Mouse (Mus musculus) erythroblast, embryonic 14.5 days (primary cell): ENCODE data around the gene Opa1. TPM values are rescaled to one million over a fixed set of nuclear protein-coding genes. Genes with fewer than 3 reads are reported as not detected.
A peak's percentile ranks its signal among the peaks of the same experiment; 100 is the strongest.

Experiments
- H3K27me3 ChIP-seq: 2 replicates; pipeline ENCODE4 v1.6.1; 2012; ENCODE audit warnings: inconsistent platforms; ENCODE audit not compliant: control insufficient read depth
- H3K36me3 ChIP-seq: 2 replicates; pipeline ENCODE4 v1.6.1; 2012; ENCODE audit warnings: mild to moderate bottlenecking, inconsistent platforms; ENCODE audit not compliant: control insufficient read depth
- H3K4me1 ChIP-seq: 2 replicates; pipeline ENCODE4 v1.6.1; 2012; ENCODE audit warnings: inconsistent platforms; ENCODE audit not compliant: control insufficient read depth
- H3K4me3 ChIP-seq: replicated peaks from 2 replicates; pipeline ENCODE3; 2012; ENCODE audit warnings: moderate library complexity, mild to moderate bottlenecking, inconsistent platforms
- H3K9me3 ChIP-seq: 2 replicates; pipeline ENCODE4 v1.6.1; 2012; ENCODE audit warnings: low read length, inconsistent platforms, mixed read lengths; ENCODE audit not compliant: control insufficient read depth
- GATA1 ChIP-seq: IDR thresholded peaks from 2 replicates; pipeline ENCODE4 v1.6.1; 2012; ENCODE audit warnings: low read length, inconsistent platforms, mixed read lengths
- TAL1 ChIP-seq: IDR thresholded peaks from 3 replicates; pipeline ENCODE4 v1.6.1; 2012; ENCODE audit warnings: low read length, inconsistent platforms, mixed read lengths
- polyA plus RNA-seq: library from polyadenylated mRNA; stranded (reverse); fragments of >175 nt; gene quantifications from 2 replicates; pipeline ENCODE4 v1.2.3, GENCODE M21; 2012

Gene Opa1
- polyA plus RNA-seq, 1 experiment: 0.54 TPM

- Histone ChIP-seq H3K36me3 (peaks cover 76% of the 10 kb centered on the region), H3K9me3 (no peaks in the 10 kb centered on the region), H3K4me3 (no peak overlapping the region), H3K27me3 (no peaks in the 10 kb centered on the region), H3K4me1 (no peaks in the 10 kb centered on the region)
- TF ChIP-seq GATA1 (no peak), TAL1 (no peak)
Observed at GRCm38 (mm10) chr16:29635780-29636179, 56.6 kb downstream of the Opa1 start.

GRCm38 (mm10) chr16:29642376-29642775 lies 63.2 kb downstream of the Opa1 start:
- no peak for TF ChIP-seq TAL1
- TF ChIP-seq GATA1: no peak
- H3K36me3 ChIP-seq: peaks cover 50% of the 10 kb centered on the region
- H3K4me3 ChIP-seq: no peak overlapping the region
- H3K9me3 ChIP-seq: no peaks in the 10 kb centered on the region
- no peaks in the 10 kb centered on the region for H3K4me1 ChIP-seq
- no peaks in the 10 kb centered on the region for H3K27me3 ChIP-seq

DNA sequence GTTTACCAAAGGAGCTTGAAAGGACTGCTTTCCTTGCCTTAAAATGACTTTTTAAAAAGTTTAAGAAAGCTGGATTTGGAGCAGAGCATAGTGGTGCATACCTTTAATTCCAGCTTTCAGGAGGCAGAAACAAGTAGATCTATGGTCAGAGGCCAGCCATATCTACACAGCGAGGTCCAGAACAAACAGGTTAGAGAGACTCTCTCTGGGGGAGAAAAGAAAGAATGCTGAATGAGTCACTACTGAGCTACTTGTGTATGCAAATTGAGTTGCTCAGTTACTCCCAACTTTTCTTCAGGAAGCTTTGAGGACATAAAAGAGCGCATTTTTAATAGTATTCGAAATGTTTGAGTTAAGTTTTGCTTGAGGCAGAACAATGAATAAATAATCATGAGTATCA lies 65.7 kb downstream of the Opa1 start:
- TF ChIP-seq TAL1 (no peak), GATA1 (no peak)
- Histone ChIP-seq H3K9me3 (no peaks in the 10 kb centered on the region), H3K27me3 (no peaks in the 10 kb centered on the region), H3K36me3 (peaks cover 49% of the 10 kb centered on the region), H3K4me1 (no peaks in the 10 kb centered on the region), H3K4me3 (no peak overlapping the region)

DNA sequence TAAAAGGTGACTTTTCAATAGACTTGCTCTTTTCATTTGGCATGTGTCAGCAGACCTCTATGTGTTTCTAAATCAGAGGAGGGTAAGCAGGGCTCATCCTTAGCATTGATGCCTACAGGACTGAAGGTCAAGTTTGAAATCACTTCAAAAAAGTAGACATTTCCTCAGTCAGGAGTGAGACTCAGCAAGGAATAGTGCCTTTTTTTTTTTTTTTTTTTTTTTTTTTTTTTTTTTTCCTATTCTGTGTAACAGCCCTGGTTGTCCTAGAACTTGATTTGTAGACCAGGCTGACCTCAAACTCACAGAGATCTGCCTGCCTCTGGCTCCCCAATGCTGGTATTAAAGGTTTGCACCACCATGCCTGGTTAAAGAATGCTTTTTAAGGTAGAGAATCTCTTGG lies 67.1 kb downstream of the Opa1 start:
- Histone ChIP-seq H3K36me3 (peaks cover 49% of the 10 kb centered on the region), H3K27me3 (no peaks in the 10 kb centered on the region), H3K4me3 (no peak overlapping the region), H3K4me1 (no peaks in the 10 kb centered on the region), H3K9me3 (no peaks in the 10 kb centered on the region)
- TF ChIP-seq TAL1 (peak; percentile 29; the same call in 1 of the 3 replicates), GATA1 (no peak)

- Histone ChIP-seq H3K27me3 (no peaks in the 10 kb centered on the region), H3K36me3 (peaks cover 12% of the 10 kb centered on the region), H3K9me3 (no peaks in the 10 kb centered on the region), H3K4me1 (no peaks in the 10 kb centered on the region), H3K4me3 (no peak overlapping the region)
- no peak for TF ChIP-seq TAL1
- TF ChIP-seq GATA1: no peak
Observed at GRCm38 (mm10) chr16:29656187-29656825, 77.2 kb downstream of the Opa1 start.

- Histone ChIP-seq H3K27me3 (no peaks in the 10 kb centered on the region), H3K9me3 (no peaks in the 10 kb centered on the region)
- TF ChIP-seq GATA1 (no peak), TAL1 (no peak)
Observed at GRCm38 (mm10) chr16:29656901-29657300, 77.8 kb downstream of the Opa1 start.

GRCm38 (mm10) chr16:29657650-29658548 lies 78.8 kb downstream of the Opa1 start:
- Histone ChIP-seq H3K4me1 (no peaks in the 10 kb centered on the region), H3K9me3 (no peaks in the 10 kb centered on the region), H3K27me3 (no peaks in the 10 kb centered on the region), H3K4me3 (no peak overlapping the region), H3K36me3 (peaks cover 2% of the 10 kb centered on the region; the same call in 1 of the 2 replicates)
- TF ChIP-seq TAL1 (no peak), GATA1 (no peak)

More at GRCm38 (mm10) chr16:29656901-29657300, 77.8 kb downstream of the Opa1 start:
- no peaks in the 10 kb centered on the region for H3K4me1 ChIP-seq
- H3K4me3 ChIP-seq: no peak overlapping the region
- H3K36me3 ChIP-seq: peaks cover 7% of the 10 kb centered on the region

DNA sequence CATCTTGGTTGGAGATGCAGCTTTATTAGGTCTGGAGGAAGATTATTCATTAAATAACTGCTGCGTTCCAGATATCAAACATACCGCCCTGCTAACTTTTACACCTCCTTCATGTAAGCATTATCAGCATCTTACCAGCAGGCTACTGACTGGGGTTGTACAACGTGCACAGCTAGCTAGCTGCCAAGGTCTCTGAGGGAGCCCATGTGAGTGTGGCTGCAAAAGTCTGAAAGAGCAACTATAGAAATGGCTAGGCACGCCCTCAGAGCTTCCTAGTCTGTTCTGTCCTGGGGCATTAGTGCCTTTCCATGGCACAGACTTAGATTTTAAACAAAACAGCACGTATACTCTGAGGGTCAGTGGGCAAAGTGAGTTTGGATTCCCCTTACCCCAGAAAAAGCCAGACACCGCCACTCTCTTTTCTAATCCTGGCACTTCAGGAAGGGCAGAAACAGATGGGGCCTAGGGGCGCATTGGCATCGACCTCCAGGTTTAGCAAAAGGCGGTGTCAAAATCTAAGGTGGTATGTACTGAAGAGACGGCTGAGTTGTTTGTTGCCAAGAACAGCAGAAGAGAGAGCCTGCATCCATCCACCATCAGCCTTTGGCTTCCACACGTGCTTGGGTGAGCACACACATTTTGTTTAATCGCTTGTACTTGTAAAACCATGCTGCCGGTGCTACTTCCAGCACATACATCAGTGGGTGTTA lies 80.1 kb downstream of the Opa1 start:
- no peaks in the 10 kb centered on the region for H3K27me3 ChIP-seq
- H3K4me1 ChIP-seq: no peaks in the 10 kb centered on the region
- no peak overlapping the region for H3K4me3 ChIP-seq
- TF ChIP-seq TAL1 (no peak), GATA1 (no peak)
- H3K36me3 ChIP-seq: no peaks in the 10 kb centered on the region
- no peaks in the 10 kb centered on the region for H3K9me3 ChIP-seq
